Mouse (Mus musculus) adrenal gland, adult (tissue): Measurements from ENCODE around the gene Tmem210.

Source experiments
- DNase-seq, 2 experiments: peaks; one replicate each; pipeline ENCODE4 v3.0.0; 2022 to 2023; ENCODE audit warnings: low spot score in 1 of 2; ENCODE audit not compliant: inconsistent age in 2 of 2

Gene Tmem210

DNA sequence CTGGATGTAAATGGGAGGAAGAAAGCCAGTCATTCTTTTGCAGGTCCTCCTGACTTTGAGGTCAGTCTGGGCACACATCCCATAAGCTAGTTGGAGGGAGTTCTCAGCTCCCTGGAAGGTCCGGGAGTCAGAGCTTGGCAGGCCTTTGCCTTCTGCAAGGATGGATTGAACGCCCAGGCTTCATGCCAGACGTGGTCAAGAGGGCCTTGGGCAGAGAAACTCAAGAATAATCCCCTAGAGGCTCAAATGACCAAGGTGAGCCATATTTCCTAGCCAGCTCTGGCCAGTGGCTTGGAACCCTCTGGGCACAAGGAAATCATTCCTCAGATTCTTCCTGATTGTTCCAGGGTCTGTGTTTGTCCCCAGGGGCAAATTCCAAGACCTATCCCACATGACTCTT, 23.1 kb upstream of the Tmem210 start:
- peak in 1 of 2 experiments; percentile 50 for DNase-seq

DNA sequence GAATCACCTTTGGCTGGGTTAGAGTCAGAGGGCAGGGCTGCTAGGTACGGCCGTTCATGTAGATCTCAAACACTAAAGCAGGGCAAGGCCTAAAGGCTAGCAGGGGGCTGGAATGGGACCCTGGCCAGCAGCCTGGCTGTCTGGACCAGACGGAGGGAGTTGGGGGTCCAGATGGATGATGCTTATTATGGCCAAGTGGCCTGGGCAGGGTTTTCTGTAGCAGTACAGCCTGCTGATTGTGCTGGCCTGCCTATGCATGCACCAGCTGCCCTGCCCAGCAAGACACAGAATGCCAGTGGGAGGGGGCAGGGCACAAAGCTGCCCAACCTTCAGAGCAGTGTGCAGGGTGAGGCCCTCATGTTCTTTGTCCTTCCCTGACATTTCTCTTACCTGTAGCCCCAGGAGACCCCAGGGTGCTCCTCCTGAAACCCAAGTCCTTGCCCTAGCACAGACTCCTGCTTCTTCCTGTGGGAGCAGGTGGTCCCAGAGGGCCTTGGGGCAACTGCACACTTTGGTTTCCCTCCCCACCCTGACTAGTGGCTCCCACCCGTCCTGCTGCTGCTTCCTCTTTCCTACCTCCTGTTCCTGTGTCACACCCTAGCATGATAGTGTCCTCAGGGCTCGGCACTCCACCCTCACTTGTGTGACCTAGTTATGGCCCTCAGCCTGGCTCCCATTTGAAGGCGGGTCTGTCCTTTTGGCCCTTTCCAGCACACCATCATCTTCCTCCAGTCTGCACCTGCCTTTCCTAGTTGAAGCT, 21.9 kb upstream of the Tmem210 start:
- no peak for DNase-seq

DNA sequence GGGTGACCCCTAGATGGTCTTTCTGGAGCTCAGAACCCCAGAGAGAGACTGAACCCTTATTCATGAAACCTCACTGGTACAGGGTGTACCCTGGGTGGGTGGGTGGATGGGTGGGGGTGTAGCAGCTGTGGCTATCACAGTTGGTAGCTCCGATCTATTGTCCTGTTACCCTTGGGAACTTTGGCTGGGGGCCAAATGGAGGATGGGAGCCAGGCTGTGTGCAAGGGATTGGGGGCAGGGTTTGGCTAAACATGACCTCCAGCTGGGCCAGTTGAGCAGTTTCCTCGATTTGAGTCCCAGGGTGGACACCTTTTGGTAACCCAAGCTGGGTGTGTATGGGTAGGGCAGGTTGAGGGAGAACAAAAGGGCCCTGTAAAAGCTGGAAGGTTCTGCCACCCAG, 21.2 kb upstream of the Tmem210 start:
- DNase-seq, result peak in 1 of 2 experiments; percentile 65

DNA sequence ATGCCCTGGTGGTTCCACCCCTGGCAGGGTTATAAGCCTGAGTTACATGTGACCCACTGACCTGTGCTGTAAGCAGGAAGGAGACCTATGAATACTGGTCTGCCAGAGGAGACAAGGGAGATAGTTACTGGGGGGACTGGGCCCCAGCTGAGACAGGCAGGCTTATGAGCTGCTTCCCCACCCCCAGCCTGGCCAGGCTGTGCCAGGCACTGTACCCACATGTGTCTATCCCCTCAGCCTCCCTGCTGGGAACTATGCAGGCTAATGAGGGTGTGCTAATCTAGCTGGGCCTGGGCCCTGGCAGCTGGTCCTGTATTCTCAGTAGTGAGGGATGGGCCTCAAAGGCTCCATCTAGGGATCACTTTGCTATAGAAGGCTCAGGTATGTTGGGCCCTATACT, 20.7 kb upstream of the Tmem210 start:
- DNase-seq, result no peak

DNA sequence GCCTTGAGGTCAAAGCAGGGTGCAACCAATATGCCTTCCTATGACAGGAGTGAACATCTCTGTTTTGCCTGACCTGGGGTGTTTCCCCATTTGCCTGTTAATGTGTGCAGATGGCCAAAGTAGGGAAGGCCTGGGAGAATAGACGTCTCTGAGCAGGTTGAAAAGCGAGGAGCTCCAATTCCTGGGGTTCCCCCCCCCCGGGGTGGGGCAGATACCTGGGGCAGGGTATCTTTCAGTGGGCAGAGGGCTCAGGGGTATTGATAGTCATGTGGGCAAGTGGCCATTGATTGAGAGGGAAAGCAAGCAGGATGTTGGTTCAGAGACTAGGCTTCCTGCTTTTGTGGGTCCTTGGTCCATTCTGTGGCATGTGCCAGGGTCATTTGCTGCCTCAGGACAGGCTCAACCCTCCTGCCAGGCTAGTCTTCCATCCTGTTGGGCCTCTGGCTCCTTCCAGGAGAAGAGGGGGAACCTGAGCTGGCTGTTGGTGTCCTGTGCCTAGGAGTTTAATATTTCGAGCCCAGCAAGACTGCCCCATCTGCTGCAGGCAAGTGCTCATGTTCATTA, 20.1 kb upstream of the Tmem210 start:
- DNase-seq, result no peak

DNA sequence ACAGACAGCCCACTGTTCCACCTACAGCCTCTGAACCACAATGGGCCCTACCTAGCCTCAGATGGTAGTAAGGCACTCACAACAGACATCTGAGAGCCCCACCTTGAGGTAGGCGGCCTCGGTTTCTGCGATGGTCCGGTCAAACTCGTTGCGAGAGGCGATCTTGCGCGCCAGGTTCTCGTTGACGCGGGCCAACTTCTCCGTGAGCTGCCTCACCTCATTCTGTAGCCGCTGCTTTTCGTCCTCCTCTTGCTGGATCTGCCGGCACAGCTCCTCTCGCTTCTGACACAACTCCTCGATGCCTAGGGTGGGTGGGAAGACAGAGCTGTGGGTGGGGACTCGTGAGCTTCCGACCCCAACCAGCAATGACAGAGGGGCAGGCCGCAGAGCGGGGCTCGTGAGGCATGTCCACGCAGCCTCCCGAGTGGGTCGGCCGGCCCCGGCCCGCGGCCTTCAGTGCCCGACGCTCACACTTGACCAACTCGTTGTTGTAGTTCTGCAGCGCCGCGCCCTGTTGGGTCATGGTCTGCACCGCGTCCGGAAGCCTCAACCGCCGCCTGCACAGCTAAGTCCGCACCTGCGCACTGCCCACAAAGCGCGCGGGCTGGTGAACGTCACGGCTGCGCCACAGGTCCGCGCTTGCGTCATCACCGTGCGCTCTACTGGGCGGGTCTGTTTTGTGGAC, 16.0 kb upstream of the Tmem210 start, which contains the start of the genes Ssna1 and Anapc2:
Ssna1 (minus strand) TSS at position 612 of the 685 bp plus-strand sequence.
Anapc2 (plus strand) TSS at position 652 of the 685 bp plus-strand sequence.
- peak; percentile 98 to 99 for DNase-seq

DNA sequence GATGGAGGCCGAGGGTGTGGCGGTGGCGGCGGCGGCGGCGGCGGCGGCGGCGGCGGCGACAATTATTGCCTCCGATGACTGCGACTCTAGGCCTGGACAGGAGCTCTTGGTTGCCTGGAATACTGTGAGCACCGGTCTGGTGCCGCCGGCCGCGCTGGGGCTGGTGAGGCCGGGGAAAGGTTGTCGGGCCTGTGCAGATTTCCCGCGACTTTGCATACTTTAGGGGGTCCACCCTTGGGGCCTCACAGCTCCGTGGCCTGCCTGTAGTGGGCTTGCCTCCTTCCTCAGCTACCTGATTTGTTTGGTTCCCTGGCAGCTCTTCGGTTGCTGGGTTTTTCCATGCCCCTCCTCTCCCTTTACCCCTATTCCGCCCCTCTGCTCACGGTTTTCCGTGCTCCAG, 15.4 kb upstream of the Tmem210 start:
- DNase-seq, result no peak

DNA sequence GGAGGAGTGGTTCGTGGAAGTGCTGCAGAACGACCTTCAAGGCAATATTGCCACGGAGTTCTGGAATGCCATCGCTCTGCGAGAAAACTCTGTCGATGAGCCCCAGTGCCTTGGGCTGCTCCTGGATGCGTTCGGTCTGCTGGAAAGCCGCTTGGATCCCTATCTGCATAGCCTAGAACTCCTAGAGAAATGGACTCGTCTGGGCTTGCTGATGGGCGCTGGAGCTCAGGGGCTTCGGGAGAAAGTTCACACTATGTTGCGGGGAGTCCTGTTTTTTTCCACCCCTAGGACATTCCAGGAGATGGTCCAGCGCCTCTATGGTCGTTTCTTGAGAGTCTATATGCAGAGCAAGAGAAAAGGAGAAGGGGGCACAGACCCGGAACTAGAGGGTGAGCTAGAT, 14.9 kb upstream of the Tmem210 start:
- no peak for DNase-seq

DNA sequence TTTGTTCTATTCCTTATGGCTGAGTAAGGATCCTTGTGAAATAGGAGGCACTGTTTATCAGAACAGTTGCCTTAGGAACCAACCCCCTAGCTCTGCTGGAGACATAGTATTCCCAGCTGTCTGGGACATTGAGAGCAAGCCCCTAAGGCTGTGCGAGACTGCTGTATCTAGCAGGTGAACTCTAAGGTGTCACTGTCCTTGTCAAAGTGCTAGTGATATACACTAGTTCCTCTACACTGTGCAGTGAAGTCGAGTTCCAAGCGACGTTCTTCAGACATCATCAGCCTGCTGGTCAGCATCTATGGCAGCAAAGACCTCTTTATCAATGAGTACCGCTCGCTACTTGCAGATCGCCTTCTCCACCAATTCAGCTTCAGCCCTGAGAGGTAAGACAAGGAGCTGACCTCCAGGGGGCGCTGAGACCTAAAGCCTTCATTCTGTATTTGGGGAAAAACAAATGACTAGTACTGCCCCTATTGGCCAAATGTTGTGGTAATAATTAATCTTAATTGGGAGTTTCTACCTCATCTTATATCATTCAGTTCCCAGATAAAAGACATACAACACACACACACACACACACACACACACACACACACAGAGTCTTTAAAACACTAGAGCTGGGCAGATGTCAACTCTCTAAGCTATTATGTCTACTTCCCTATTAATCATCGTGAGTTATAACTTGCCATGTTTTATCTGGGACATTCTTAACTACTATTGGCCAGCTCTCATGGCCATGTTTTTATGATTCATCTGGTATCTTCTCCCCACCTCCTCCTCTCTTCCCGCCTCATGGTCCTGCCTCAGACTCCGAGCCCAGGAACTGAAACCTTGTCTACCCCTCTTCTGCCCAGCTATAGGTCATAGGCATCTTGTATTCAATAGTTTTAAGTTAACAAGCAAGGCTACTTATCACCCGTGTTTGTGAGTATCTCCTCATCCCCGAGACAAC, 8.7 kb upstream of the Tmem210 start:
- peak; percentile 75 to 92 for DNase-seq

DNA sequence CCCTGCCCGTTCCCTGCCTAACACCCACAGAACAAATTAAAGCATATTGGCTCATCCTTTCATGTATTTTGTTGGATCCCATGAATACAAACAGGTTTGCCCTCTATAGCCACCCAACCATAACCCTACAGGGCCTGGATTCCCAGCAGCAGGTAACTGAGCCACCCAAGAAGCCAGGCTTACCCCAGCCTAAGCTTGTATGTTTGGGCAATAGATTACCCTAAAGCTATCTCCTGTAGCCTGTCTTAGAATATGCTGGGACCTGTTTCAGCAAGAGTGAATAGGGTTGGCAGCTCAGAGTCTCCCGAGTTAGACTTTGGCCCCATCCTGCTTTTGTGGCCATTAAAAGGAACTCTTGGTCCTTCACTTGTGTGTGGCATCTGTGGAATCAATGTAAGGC, 2.4 kb upstream of the Tmem210 start:
- DNase-seq, result no peak

DNA sequence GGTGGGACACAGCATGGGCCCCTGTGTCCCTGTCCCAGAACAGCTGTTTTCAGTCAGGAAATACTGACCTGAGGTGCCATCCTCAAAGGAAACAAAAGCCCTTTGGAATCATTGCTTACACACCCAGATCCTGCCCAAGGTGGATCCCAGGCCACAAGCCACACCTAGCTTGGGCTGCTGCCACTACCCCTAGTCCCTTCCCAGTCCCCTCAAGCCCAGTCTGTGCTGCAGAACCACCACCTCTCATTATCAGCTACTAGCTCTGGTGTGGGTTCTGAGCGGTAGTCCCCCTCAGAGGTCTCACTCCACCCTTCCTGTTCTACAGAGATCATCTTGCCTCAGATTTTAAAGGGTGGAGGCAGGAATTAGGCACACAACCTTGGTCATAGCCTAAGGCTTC, 1.6 kb upstream of the Tmem210 start:
- DNase-seq, result no peak

DNA sequence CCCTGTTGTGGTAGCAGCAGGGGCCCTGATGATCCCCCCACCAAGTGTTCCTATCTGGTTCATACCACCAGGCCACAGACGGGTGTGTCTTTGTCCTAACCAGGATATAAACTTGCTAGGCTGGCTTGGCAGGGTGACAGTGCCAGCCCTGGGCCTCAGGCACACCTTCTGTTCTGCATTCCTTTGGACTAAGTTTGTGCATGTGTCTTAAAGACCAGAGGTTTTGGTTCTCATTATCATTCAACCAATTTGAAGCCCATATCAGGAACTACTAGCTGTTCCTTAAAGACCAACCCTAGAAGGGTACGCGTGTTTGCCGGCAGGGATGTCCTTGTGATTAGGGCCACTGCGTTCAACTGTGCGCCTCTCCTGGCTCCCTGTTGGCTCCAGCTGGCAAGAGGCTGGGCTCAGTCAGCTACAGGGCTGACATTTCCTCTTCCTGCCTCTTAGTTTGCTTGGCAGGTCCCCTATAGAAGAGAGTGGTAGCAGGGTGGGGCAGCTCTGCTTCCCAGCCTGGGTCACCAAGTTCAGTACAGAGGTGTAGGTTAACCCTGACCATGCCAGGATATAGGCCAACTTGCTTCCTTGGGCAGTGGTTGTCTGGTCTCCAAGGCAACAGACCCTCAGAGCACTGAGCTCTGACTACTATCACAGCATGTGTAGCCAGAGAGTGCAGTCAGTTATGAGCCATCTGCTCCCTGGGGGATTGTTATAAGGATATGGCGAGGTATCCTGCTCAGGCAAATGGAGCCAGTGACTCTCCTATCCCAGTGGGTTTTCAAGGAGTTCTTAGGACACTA, 908 bp upstream of the Tmem210 start:
- DNase-seq, result no peak

DNA sequence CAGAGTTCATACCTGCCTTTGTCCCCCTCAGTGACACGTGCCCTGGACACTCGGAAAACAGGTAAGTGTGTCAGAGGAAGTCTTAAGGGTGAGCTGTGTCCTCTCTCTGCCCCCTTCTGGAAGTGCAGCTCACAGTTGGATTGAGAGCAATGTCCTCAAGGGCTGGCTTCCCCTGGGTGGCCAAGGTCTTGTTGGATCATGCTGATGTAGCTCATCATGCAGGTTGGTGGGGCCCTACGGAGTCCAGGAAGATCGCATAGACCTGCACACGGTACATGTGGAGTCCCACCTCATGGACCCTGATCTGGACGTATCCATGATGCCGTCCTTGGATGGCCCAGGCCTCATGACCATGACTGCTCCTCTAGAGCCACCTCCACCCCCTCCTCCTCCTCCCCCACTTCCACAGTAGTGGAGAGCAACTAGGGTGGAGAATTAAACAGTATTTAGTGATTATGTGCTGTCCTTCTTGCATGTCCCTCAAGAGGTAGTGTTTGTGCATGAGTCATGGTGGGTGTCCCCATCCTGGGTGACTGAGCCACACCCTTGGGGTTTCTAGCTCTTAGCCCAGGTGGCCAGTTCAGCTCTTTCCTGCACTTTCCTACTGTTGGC, 895 bp downstream of the Tmem210 start:
- DNase-seq, result no peak

DNA sequence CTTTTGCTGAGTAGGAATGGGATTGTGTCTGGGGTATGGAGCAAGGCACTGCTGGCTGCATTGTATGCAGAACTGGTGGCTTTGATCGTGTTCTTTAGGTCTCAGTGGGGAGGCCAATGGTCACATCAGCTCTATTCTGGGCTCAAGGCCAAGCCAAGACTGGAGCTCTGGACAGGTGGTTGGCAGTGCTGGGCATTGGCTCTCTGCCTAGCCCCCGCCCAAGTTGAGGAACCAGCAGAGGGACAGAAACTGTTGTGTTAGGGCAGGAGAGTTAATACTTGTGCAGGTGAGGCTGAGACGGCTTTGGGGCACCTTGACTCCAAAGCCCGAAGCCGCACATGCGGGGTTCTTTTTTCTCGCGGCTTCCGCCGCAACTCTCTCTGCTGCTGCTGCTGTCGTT, 1.7 kb downstream of the Tmem210 start, which contains the start of gene Lrrc26:
Lrrc26 (plus strand) TSS at position 265 of the 400 bp plus-strand sequence.
- no peak for DNase-seq

DNA sequence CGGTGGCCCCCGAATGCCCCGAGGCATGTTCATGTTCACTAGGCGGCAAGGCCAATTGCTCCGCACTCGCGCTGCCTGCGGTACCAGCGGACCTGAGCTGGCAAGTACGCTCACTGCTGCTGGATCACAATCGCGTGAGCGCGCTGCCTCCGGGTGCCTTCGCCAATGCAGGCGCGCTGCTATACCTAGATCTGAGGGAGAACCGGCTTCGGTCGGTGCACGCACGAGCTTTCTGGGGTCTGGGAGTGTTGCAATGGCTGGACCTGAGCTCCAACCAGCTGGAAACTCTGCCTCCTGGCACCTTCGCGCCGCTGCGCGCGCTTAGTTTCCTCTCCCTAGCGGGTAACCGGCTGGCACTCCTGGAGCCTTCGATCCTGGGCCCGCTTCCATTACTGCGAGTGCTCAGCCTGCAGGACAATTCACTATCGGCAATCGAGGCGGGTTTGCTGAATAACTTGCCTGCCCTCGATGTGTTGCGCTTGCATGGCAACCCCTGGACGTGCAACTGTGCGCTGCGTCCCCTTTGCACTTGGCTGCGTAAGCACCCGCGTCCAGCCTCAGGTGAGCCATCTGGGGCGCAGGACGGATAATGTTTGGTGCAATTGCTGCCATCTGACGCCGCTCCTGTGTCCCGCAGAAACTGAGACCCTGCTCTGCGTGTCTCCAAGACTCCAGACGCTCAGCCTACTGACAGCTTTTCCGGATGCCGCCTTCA, 2.3 kb downstream of the Tmem210 start:
- peak in 1 of 2 experiments; percentile 75 for DNase-seq

DNA sequence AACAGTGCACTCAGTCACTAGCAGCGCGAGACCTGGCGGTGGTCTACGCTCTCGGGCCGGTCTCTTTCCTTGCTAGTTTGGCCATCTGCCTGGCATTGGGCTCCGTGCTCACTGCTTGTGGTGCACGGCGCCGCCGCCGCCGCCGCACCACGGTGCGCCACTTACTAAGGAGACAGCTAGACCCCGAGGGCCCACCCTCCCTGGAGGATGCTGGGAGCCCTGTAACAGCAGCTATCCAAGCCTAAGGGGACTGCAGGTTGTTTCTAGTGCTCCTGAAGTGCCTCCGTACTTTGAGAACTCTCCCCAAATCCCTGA, 2.8 kb downstream of the Tmem210 start:
- no peak for DNase-seq

DNA sequence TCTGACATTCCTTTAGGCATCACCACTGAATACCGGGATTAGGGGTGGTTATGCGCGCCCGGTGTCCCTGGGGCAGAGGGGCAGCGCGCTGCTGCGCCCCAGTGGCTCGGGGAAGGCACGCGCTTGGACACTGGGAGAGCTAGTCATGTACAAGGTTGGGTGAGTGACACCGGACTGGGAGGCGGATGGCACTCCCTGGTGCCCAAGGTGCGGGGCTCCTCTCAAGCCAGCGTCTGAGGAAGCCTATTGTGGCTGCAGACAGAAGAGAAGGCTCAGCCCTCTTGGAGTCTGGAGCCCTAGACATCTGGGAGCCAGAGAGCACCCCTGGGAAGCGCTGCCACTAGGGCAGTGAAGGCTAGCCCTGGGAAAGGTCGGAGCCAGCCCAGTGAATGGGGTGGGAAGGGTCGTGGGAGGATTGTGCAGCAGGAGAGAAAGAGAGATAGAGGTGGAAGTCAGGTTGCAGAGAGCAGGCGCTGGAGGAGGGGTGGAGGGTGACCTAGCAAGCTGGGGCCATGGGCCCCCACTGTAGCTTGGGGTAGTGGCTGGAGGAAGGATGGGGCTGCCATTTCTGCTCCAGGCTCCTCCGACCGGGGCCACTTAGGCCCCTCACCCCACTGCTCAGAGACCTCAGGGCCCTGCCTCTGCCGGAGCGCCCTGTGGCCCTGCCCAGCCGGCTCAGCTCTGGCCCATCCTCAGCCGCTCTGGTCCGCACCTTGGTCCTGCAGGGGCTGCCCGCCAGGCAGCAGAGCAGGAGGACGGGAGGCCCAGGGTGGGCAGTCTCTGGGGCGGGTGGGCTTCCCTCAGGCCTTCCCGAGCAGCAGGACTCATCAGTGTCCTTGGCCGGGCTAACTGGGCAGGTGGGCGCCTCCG, 3.5 kb downstream of the Tmem210 start:
- DNase-seq, result peak in 1 of 2 experiments; percentile 56

DNA sequence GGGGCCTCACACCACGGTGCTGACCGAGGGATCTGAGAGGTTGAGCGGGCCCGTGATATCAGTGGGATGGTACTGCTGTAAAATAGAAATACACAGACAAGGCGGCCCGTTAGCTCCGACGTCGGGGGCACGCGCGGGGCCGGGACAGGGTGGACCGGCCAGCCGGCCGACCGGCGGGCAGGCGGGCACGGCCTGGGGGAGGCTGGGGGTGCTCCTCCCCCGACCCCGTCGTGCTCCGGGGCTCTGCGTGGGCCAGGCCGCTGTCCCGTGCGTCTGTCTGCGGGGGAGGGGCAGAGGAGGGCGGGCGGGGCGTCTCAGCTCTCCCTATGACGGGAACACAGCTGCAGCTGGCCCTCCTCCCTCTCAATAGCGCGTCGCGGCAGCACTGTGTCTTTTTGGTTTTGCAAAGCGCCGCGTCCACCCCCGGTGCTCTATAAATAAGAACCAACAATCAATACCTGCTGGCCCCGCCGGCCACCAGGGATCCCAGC, 4.2 kb downstream of the Tmem210 start:
- no peak for DNase-seq
